Mouse (Mus musculus) left cerebral cortex, postnatal 10 days (tissue): Measurements from ENCODE around the gene Erich2. TPM values are rescaled to one million over a fixed set of nuclear protein-coding genes. Genes with fewer than 3 reads are reported as not detected.

Experiments used
- DNase-seq, 2 experiments: peaks; one replicate each; pipeline ENCODE4 v3.0.0; 2021 to 2022; ENCODE audit warnings: low spot score in 2 of 2, mixed read lengths in 1 of 2; ENCODE audit errors: extremely low spot score in 1 of 2
- intact Hi-C: fragments of 180-260 bp; cut with DNase I; formaldehyde crosslinking; loops from one replicate; pipeline ENCODE4 v1.15.1; 2025
- total RNA-seq, 2 experiments: library from RNA; stranded (reverse); gene quantifications; 2 replicates each; pipeline ENCODE4 v1.2.3; 2021

The Erich2 gene
- total RNA-seq, 2 experiments from 2014 or later, result 0.49 to 1.6 TPM

GRCm38 (mm10) chr2:70588200-70588599, 79.6 kb downstream of the Erich2 start:
- intact Hi-C loops, result no loop called here
- DNase-seq, result no peak

Other genes starting within 250 kb of the Erich2 start
- gene Sp5, start 33.9 kb upstream of the Erich2 start, total RNA-seq, result 1 to 10 TPM in 1 of 2 experiments, under 1 TPM in 1; 0.69 to 1.2 TPM
- gene Gad1, start 44.3 kb downstream of the Erich2 start, total RNA-seq, result 100 to 1,000 TPM; 162 to 165 TPM
- gene Gorasp2, start 152.8 kb downstream of the Erich2 start, total RNA-seq, result 100 to 1,000 TPM; 102 to 105 TPM
- gene Gm26558, start 153.3 kb downstream of the Erich2 start, total RNA-seq, result not detected